Mouse (Mus musculus) cerebellum, postnatal 4 days (tissue): ENCODE data around the gene Clpsl2.
A peak's percentile ranks its signal among the peaks of the same experiment; 100 is the strongest.

Experiments
- DNase-seq, 2 experiments: peaks; one replicate each; pipeline ENCODE4 v3.0.0; 2022; ENCODE audit warnings: low spot score in 2 of 2, mixed read lengths in 1 of 2

Clpsl2 gene

GRCm38 (mm10) chr17:28549111-28549510 is at the start of gene Clpsl2:
Clpsl2 (plus strand) TSS chr17:28549411.
- DNase-seq = no peak

GRCm38 (mm10) chr17:28500465-28500864 is 48.7 kb upstream of the Clpsl2 start:
- DNase-seq = no peak

GRCm38 (mm10) chr17:28502196-28502821 is 46.9 kb upstream of the Clpsl2 start:
- DNase-seq = no peak

- no peak for DNase-seq
Measured at GRCm38 (mm10) chr17:28504182-28504581, 45.0 kb upstream of the Clpsl2 start.

GRCm38 (mm10) chr17:28505591-28505990 is 43.6 kb upstream of the Clpsl2 start:
- DNase-seq = no peak

- DNase-seq = no peak
Measured at GRCm38 (mm10) chr17:28506895-28507294, 42.3 kb upstream of the Clpsl2 start.

- DNase-seq = no peak
Measured at GRCm38 (mm10) chr17:28507496-28507895, 41.7 kb upstream of the Clpsl2 start.

- no peak for DNase-seq
Measured at GRCm38 (mm10) chr17:28510445-28511342, 38.5 kb upstream of the Clpsl2 start.

GRCm38 (mm10) chr17:28511616-28512541 is 37.3 kb upstream of the Clpsl2 start:
- DNase-seq = no peak

- DNase-seq = no peak
Measured at GRCm38 (mm10) chr17:28512696-28513095, 36.5 kb upstream of the Clpsl2 start.

- DNase-seq = no peak
Measured at GRCm38 (mm10) chr17:28513337-28513736, 35.9 kb upstream of the Clpsl2 start.

- no peak for DNase-seq
Measured at GRCm38 (mm10) chr17:28513844-28514243, 35.4 kb upstream of the Clpsl2 start.

- no peak for DNase-seq
Measured at GRCm38 (mm10) chr17:28514555-28514954, 34.7 kb upstream of the Clpsl2 start.

GRCm38 (mm10) chr17:28515431-28516341 is 33.5 kb upstream of the Clpsl2 start:
- DNase-seq = no peak

- no peak for DNase-seq
Measured at GRCm38 (mm10) chr17:28516881-28517280, 32.3 kb upstream of the Clpsl2 start.

GRCm38 (mm10) chr17:28517441-28517955 is 31.7 kb upstream of the Clpsl2 start, which contains the start of gene Fkbp5:
Fkbp5 (minus strand) TSS chr17:28517527.
- peak in 1 of 2 experiments; percentile 29 for DNase-seq

- peak; percentile 54 to 63 for DNase-seq
Measured at GRCm38 (mm10) chr17:28517956-28518614, 31.1 kb upstream of the Clpsl2 start.

GRCm38 (mm10) chr17:28518615-28519071 is 30.6 kb upstream of the Clpsl2 start:
- no peak for DNase-seq

GRCm38 (mm10) chr17:28519827-28520226 is 29.4 kb upstream of the Clpsl2 start:
- DNase-seq = no peak

GRCm38 (mm10) chr17:28520561-28520960 is 28.6 kb upstream of the Clpsl2 start:
- no peak for DNase-seq
